Mouse (Mus musculus): ENCODE data around the gene Slc4a1.

- TF ChIP-seq CTCF (IDR thresholded peaks at IDR 0.05; ENCODE audit: borderline replicate concordance, insufficient read depth, low read length) (no peak), POLR2A (IDR thresholded peaks at IDR 0.05; ENCODE audit: low read depth, low read length) (no peak)
These were observed 1.2 kb downstream of the Slc4a1 start for GRCm38 (mm10) chr11:102364570-102365371.

All from embryonic fibroblast, embryonic 13.5 days (primary cell).